Mouse (Mus musculus) MN1 (cell line): ENCODE data around the gene Galnt9.
A peak's percentile ranks its signal among the peaks of the same experiment; 100 is the strongest.

Experiments
- DNase-seq: peaks from one replicate; pipeline ENCODE4 v3.0.0-alpha.2; 2016; ENCODE audit warnings: low spot score

The Galnt9 gene

GRCm38 (mm10) chr5:110589833-110590232 is 45.7 kb downstream of the Galnt9 start:
- DNase-seq = no peak

DNA sequence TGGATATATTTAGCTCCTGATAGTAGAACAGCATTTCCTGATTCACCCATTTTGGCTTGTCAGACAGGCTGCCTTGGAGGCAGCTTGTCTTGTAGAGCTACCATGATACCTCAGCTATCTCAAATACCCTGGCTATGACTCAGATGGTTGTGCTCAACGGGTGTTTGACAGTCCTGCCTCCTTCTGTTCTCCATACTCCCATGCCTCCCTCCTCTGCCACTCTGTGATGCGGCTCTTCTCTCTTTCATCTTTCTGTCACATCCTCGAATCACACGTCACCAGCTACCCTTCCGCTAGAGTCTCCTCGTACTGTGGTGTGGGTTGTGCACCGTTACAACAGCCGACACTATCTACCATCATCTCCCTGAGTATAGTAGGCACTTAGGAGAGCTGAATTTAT is 50.3 kb downstream of the Galnt9 start:
- no peak for DNase-seq

DNA sequence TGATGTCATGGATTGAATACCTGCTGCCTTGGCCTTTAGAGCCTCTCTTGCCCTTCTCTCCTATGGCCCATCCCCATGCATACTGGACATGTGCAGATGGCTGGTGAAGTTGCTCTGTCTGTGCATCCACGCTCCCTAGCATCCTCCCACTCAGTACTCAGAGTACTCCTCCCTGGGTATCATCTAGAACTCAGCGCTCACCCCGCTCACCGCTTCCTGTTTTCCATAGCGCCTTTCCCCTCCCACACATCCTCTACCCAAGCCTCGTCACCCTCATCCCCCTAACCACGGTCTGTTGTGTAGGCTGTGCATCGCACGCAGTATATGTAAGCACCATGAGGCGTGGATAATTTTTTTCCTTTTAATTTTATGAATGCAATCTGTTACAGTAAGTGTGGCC is 51.2 kb downstream of the Galnt9 start:
- no peak for DNase-seq

DNA sequence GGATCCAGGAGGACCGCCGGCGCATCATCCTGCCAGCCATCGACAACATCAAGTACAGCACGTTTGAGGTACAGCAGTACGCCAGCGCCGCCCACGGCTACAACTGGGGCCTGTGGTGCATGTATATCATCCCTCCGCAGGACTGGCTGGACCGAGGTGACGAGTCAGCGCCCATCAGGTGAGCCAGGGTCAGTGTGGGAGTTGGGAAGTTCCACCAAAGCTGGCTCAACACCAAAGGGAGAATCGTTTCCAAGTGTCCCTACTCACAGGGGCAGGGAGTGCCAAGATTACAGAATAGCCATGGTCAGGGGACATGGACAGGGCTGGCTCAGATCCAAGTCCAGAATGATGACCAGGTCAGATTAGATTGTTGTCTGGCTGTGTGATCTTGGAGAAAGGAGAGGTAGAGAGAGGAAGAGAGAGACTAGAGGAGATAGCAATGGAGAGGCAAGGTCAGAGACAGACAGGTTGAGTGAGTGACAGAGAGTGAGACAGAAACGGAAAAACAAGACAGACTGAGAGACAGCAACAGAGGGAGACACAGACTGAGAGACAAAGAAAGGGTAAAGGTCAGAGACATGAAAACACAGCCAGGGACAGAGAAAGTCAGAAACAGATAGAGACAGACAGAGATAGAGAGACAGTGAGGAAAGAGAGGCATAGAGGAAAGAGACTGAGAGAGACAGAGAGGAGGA is 52.1 kb downstream of the Galnt9 start:
- no peak for DNase-seq

DNA sequence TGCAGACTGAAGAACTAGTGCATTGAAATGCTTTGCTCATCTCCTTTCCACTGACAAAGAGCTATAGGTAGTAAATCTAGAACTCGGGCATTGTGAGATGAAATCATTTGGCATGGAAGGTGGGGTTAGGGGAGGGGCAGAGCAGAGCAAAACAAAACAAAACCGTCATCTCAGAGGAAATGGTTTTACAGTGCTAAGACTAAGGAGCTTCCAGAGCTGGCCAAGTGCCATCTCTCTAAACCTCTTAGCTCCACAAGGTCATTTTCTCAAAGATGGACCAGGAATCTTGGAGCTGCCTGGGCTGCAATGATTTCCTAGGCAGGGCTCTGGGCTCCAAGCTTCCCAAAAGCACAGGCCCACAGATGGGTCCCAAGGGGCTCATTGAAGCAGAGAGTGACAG is 53.3 kb downstream of the Galnt9 start:
- peak; percentile 21 for DNase-seq

- DNase-seq = no peak
Observed at GRCm38 (mm10) chr5:110598298-110599095, 54.3 kb downstream of the Galnt9 start.

DNA sequence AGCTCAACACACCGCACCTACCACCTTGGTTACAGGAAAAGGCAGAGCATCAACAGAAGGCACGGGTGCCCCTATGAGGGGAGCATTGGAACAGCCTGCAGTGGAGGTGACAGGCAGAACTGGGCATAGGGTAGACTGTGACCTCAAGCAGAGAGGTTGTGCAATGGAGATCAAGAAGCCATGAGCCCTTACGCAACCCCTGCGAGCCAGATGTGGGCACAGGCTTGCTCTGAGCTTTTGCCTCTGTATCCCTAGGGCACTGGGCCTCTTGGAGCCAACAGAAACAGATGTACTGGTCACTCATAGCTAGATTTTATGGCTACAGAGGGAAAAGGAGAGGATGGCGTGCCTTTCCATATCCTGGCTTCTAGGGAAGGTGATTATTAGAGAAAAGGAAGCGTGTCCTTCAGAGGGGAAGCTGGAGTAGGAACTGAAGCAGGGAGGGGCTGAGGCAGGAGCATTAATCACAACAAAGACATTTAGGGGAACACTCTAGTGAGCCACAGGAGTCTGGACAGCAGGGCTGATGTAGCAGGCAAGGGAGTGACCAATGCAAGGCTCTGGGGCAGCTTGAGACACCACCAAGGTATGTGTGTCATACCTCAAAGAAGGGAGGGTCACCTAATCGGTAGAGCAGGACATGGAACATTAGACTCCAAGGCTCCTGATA is 59.0 kb downstream of the Galnt9 start:
- no peak for DNase-seq

GRCm38 (mm10) chr5:110604311-110604710 is 60.2 kb downstream of the Galnt9 start:
- no peak for DNase-seq

- no peak for DNase-seq
Observed at GRCm38 (mm10) chr5:110605531-110606221, 61.5 kb downstream of the Galnt9 start.

DNA sequence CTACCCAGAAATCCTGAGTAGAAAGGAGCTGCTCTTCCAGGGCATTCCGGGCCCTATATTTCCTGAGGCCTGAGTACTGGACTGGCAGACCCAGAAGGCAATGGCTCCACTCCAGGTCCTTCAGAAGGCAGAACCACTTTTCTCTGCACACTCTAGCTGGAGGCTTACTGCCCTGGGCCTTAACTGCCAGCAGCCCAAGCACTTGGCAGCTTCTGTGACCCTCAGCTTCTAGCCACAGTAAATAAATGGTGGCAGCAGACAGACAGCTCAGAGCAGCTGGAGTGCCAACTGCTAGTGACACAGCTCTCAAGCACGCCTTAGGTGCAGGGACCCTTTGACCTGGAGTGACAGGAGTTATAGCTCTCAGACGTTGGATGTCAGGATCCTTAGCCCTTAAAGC is 63.6 kb downstream of the Galnt9 start:
- DNase-seq = no peak

GRCm38 (mm10) chr5:110608336-110608735 is 64.2 kb downstream of the Galnt9 start:
- no peak for DNase-seq

DNA sequence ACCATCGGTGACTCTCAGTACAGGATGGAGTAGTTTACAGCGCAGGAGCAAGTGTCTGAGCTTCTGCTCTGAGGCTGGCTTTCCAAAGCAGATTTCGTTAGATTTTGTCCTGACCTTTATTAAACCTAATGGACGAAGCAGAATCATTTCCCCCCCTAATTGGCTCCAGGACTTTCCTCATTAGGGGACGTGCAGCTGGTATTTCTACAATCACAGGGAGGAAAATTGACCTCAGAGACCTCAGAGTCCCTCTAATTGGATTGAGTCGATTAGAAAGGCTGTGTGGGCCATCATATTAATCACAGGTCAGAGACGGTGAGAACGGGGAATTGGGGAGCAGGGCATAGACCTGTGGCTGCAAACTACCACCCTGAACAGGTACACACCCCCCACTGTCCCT is 64.8 kb downstream of the Galnt9 start:
- no peak for DNase-seq

DNA sequence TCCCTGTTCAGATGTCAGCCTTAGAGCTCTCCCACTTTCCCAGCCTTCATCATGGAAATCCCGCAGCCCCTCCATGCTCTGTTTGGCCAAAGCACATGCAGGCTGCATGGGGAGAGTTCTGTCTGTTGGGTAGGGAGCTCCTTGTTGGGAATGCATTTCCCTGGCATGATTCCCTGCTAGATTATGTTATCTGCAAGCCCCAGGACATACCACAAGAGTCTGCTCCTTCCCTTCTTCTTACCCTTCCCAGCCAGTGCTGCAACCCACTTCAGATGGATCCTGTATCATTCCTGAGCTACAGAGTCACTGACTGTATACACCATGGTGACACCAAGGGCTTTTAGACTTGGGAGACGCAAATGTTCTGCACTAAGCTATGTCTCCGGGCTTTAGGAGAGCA is 65.3 kb downstream of the Galnt9 start:
- no peak for DNase-seq

- no peak for DNase-seq
Observed at GRCm38 (mm10) chr5:110609868-110610267, 65.7 kb downstream of the Galnt9 start.

DNA sequence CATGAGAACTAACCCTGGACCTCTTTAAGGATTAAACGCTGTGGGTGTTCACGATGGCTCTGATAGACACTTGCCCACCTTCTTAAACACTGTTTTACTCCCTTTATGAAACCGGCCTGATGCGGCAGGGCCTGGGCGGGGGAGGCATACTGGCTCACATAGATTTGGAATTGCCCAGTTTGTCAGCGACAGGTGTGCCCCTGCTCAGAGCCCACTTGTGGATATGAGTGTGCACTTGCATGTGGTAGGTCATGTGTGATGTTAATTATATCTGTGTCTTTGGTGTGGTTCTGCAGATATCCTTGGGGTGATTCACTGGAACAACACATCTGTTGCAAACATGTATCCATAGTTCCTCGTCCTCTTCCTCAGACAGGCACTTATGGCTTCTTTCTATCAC is 66.3 kb downstream of the Galnt9 start:
- DNase-seq = no peak

- DNase-seq = no peak
Observed at GRCm38 (mm10) chr5:110611435-110612158, 67.4 kb downstream of the Galnt9 start.

DNA sequence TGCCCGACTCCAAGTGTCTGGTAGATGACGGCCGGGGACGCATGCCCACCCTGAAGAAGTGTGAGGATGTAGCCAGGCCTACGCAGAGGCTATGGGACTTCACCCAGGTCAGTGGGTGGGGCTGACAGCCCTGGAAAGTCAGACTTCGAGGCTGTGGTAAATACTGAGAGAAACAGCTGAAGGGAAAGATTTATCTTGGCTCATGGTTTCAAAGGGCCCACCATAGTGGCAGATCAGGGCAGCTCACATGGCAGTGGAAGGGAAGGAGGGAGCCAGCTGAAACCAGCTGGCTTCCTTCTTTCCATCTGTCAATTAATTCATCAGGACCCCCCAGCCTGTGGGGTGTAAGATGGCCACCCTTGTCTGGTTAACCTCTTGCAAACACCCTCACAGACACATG is 75.1 kb downstream of the Galnt9 start:
- no peak for DNase-seq

GRCm38 (mm10) chr5:110624319-110624718 is 80.2 kb downstream of the Galnt9 start:
- no peak for DNase-seq

- DNase-seq = peak; percentile 46
Observed at GRCm38 (mm10) chr5:110627351-110627750, 83.2 kb downstream of the Galnt9 start.

DNA sequence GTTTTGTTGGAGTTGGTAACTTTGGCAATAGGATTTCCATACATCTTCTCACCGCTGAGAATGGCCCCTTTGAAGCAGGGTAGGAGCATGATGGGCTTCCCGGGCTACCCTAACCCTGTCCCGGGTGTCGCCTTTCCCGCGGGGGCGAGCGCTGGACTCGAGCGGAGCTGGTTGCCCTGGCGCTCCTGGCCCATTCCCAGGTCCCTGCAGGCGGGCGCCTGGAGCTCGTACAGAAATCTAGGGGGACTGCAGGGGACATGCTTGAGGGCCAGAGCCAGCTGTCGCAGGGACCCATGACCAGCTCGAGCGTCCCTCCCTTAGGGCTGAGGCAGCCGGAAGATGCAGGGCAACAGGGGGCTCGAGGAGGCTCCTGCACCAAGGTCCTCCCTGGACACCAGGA is 84.0 kb downstream of the Galnt9 start:
- DNase-seq = no peak

- DNase-seq = no peak
Observed at GRCm38 (mm10) chr5:110629525-110630120, 85.5 kb downstream of the Galnt9 start.
